Mouse (Mus musculus) heart, adult 2 months (tissue): Measurements from ENCODE around the gene Zfp276.

Source experiments
- CTCF ChIP-seq: fragments of 200-600 bp; IDR thresholded peaks from 2 replicates; pipeline ENCODE4 v1.8.1; 2022; ENCODE audit warnings: antibody characterized with exemption, mild to moderate bottlenecking, moderate library complexity
- EP300 ChIP-seq: fragments of 200-500 bp; IDR thresholded peaks from 2 replicates; pipeline ENCODE4 v1.6.1; 2011; ENCODE audit warnings: low read depth, low read length, control low read depth; ENCODE audit not compliant: insufficient read depth
- POLR2A ChIP-seq: fragments of 200-500 bp; IDR thresholded peaks from 2 replicates; pipeline ENCODE4 v1.6.1; 2011; ENCODE audit warnings: mild to moderate bottlenecking, low read depth, low read length, control low read depth; ENCODE audit not compliant: insufficient read depth

DNA sequence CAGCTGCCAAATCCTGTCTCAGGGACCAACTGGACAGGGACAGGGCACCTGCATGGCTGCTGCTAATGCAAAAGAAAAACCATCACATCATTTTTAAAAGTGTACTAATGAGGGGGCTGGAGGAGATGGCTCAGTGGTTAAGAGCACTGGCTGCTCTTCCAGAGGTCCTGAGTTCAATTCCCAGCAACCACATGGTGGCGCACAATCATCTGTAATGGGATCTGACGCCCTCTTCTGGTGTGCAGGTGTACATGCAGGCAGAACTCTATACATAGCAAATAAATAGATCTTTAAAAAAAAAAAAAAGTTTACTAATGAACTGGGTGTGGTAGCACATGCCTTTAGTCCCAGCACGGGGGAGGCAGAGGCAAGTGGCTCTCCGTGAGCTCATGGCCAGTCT, 54.7 kb downstream of the Zfp276 start:
- TF ChIP-seq EP300 (no peak), CTCF (no peak), POLR2A (no peak)
